Mouse (Mus musculus) fat pad, adult 2 months (tissue): ENCODE results near the gene Gpatch2l.

ENCODE experiments used
- DNase-seq: peaks from one replicate; pipeline ENCODE4 v3.0.0-alpha.2; 2011; ENCODE audit warnings: low read depth, low spot score; ENCODE audit errors: extremely low read depth

Gene Gpatch2l

DNA sequence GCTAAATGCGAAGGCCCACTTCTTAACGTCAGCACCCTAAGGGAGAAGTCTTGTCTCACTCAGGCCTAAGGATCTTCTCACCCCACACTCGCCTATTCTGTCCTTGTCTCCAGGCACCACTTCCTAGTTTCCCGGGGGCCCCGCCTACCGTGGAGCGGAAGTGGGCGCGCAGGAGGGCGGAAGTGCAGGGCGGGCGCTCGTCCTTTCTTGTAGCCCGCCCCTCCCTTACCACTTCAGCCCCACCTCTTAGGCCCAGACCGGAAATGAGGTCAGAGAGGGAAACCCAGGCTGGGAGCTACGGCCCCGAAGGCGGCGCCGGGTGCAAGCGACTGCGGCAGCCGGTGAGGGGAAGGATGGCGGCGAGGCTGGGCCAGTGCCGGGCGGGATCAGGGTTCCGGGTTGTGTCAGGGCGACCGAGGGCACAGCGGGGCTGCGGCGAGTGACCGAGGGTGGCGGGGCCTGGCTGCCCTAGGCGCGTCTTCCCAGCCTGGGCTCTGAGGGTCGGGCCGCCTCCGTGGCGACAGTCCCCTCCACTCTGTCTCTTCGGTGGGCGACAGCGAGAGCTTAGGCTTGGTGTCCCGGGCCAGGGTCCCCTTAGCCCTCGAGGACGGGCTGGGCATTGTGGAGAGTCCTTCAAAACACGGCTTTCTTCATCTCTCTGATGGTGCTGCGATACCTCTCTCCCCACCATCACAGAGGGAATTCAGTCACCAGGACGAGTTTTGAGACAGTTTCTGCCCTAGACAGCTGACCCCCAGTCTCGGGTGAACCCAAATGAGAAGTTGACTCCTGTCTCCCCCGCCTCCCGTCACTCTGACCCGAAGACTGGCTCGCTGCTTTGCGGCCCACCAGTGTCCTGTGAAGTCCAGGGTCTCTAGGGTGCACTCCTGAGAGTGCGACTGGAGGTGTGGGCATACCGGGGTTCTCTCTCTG is at the start of gene Gpatch2l:
Gpatch2l (plus strand) TSS at position 255 of the 933 bp plus-strand sequence.
- peak; percentile 45 for DNase-seq

DNA sequence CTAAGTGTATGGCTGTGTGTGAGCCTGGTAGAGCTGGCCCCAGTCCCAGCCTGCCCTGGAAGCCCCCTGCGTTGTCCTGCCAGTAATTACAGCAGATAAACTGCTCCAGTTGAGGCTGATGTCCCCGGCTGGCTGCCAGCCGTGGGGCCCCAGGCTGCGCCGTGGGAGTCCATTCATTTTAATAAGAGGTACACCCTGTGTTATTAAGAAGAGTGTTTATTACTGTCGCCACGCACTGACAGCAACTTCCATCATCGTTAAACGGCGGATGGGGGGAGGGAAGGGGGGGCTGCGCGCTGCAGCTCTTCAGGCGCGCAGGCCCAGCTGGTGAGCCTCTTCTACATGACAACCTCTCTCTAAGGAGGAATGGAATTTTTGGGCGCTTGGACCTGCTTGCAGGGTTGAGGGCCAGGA is 49.6 kb upstream of the Gpatch2l start:
- no peak for DNase-seq

DNA sequence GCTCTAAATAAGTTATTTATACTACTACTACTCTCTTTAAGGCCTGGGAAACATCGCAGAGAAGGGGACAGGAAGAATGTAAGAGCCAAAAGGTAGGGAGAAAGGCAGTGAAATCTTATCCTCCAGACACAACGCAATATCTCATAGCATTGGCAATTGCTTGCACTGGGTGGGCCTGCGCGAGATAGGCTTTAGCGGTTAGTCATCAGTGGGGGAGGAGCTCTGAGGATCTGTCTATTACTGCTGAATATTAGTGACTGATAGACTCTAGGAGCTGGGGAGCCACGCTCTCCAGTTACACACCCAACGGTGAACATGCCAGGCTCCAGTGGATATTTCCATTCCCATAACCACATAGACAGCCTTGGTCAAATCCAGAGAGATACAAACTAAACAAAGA is 44.7 kb upstream of the Gpatch2l start:
- no peak for DNase-seq

DNA sequence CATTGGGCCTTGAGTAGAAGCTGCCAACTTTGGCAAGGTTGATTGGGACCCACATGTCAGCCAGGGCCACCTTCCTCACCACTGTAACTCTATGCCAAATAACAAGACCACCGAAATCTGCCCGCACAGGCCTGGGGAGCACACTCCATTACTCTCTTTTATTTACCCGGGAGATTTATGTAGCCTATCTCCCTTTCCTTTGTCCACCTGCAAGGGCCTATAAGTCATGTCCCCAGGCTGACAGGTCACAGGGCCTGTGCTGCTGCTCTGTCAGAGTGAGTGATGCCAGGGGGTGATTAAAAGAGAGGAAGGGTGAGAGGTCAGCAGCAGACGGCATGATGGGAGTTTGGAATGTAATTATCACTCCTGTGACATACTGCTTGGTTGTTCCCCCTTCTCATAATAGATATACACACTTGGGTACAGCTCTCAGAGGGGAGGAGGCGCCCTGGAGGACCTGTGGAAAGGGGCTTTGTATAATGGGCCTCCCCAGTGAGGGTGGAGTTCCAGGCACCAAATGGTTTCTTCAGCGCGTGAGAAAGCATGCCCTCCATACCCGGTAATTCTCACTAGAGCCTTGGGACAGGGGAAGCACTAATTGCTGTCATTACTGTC is 38.1 kb upstream of the Gpatch2l start:
- no peak for DNase-seq

DNA sequence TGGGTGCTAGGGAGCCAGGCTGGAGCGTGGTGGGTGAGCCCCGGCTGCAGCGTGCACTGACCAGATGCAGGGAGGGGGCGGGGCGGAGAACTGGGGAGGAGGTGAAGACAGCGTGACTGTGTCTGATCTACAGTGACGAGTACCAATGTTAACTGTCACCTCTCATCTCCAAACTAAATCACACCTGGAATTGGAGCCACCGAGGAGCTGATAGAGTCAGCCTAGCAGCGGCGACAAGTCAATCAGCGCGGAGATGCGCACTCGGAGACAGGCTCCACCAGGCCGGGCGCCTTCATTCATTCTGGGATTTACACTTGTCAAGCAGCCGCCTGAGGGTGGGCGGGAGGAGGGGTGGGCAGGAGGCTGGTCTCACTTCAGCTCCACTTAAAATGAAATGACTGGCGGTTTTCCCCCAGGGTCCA is 30.5 kb upstream of the Gpatch2l start:
- no peak for DNase-seq

DNA sequence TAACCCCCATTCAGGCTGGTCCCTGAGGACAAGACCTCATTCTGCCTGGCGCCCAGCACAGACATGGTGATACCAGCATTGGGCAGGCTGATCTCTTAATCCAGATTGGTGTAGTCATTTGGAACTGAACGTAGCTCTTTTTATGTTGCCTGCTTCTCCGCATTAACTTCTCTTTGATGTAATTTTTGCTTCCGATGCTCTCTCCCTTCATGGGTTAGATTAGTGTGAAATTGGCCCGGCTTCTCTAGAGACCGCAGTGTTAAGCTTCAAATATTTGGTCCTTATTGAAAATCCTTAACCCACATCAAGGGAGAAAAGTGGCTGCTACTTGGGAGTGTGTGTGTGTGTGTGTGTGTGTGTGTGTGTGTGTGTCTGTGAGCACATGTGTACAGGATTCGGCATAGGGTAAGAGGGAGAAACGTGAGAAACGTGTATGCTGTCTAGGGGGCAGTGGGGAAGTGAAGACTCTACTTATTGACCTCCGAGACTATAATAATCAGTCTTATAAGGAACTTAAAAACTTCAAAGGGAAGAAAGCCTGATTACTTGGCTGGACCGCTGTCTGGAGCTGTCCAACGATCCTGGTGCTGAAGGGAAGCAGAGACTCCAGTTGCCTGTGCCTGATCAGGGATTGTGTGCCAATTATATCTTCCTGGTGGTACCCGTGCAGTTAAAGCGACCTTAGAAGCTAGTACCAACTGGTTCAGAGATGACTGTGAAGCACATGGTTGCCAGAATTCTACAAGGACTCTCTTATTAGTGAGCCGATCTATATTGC is 28.8 kb upstream of the Gpatch2l start:
- no peak for DNase-seq

DNA sequence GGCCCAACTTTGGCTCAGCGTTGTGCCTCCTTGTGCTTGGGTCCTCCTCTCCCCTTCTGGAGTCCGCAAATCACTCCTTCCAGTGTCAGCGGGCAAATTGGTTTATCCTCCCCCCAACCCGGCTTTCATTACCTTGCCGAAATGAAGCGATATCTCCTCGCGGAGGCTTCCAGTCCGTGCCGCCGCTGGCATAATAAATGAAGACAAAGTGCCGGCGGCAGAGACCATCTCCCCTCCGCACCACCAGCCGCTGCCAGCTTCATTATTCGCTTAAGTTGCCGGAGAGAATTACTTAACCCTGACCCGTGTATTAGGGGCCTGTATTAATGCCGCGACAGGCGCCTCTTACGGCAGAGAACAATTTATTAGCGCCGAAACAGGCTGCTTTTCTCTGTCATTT is 27.5 kb upstream of the Gpatch2l start:
- no peak for DNase-seq

DNA sequence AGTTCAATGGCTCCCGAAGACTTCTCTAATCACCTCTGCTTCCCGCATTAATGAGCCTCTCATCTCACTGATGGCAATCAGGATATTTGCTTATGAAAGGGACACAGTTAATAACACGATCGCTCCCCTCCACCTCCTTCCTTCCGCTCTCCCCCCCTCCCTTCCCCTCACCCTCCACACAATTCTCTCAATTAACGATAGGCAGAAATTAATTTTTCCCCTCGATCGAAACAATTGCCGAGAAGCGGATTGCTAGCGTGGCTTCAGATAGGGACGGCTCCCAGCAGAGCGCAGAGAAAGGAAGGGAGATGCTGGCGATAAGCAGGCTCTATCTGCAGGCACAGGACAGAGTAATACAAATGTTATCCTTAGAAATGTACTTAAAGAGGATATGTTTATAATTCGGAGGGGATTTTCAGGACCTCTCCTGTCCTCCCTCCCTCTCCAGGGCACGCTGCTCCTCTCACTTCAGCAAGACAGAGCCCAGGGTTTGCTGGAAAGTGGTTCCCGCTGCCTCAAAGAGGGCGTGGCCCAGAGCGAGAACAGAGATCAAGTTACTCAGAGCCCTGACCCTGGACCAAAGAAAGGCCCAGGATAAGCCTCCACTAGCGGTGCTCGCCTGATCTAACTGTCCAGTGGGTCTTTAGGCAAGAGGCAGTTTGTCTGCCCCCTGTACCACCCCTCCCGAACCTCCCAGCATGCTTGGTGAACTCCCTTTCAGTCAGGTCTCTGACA is 24.8 kb upstream of the Gpatch2l start:
- no peak for DNase-seq

DNA sequence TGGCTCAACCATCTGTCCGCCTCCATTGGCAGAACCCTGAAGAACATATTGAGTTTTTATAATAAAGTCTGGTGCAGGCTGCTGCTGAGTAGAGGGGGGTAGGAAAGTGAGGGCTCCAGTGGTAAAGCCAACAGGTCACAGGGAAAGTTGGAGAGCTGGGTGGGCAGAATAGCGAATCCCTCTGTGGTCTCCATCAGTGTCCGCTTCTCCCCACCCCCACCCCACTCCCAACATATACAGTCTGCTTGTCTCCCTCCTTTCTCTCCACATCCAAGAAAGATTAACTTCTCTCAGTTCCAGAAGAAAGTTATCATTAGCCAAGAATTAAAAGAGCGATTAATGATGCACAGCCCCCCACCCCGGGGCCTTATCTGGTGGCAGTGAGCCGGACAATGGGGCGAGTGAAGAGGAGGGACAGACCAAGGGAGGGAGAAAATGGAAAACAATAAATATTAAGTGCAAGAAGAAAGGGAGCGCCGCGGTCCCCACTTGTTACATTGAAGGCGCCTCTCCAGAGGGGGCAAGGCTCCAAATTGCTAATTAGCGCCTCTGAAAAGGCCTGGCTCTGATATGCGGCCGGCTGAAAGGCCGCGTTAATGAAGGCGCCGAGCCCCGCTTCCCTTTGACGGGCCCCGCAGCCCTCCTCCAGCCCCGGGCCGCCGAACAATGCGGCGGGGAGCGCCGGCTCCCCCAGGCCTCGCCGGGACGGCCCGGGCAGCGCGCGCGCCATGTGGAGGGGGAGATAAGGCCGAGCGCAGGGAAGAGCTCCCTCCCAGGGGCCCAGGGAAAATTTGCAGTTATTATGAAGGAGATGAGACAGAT is 21.2 kb upstream of the Gpatch2l start:
- no peak for DNase-seq

DNA sequence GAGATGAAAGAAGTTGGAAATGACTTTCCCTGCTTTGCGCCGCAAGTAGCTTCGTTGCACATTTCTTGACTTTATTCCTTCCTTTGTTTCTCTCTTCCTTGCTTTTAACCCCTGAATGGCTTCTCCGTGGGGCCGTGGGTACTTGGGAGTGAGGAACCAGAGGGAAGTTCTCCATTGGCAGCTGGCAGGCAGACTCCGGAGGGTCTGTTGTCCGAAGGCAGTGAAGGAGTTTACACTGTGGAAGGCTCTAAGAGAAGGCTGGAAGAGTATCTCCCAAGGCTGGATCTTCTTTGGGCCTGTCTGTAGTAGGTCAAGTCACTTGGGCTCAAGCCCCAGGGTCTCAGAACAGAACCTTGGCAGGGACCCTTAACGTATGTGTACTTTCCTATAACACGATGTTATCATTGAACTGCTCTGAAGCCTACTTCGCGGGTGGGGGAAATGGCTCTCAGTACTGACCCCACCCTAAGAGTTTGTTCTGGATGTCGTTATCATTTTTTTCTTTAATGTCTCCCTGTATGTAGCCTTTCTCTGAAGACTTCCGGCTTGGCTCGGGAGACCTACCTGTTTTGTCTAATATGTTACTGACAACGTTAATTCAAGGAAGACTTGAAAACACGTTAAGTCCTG is 20.5 kb upstream of the Gpatch2l start:
- no peak for DNase-seq

DNA sequence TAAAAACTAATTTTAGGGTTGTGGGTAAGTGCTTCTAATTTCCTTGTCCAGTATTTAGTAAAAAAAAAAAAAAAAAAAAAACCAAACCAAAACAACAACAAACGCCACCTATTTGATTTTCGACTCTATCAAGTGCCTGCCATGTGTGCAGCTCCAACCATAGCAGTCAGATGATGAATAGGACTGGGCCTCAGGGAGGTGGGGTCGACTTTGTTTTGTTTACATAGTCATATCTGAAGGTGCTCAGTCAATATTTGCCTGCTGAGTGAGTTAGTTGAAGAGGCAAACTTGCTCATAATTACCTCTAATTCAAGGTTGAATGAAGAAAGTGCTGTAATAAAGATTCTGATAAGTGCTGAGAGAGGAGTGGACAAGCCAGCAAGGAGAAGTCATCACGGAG is 7.4 kb upstream of the Gpatch2l start:
- DNase-seq, result no peak

DNA sequence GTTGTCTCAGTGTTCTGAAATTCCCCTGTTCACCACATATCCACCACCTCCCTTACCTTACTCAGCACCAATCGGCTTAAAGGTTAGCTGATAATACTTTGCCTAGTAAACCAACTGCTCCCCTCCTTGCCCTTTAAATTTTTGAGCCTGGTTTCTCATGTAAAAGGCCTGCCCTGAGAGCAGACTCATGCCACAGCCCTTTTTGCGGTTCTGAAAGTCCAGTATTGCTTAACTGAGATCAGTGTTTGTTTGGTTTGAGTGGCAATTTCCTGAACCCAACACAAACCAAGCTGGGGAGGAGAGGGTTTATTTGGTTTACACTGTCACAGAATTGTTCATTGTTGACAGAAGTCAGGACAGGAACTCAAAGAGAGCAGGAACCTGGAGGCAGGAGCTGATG is 2.9 kb upstream of the Gpatch2l start:
- no peak for DNase-seq

DNA sequence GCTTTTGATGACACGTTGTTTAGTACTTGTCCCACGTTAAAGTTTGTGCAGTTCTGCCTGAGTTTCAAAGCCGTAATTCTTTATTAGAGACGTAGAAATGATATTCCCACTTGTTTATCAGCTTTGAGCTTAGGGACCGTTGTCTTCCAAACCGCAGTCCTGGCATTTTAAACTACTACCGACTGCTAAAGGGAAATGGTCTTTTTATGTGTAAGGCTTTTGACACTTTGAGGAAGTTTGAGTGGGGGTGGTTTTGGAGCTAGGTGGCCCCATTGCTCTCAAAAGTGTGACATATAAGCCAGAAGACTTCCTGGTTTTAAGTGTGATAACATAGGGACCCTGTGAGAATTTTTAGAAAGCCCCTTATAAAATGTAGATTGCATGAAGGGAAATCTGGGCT is 905 bp downstream of the Gpatch2l start:
- no peak for DNase-seq

DNA sequence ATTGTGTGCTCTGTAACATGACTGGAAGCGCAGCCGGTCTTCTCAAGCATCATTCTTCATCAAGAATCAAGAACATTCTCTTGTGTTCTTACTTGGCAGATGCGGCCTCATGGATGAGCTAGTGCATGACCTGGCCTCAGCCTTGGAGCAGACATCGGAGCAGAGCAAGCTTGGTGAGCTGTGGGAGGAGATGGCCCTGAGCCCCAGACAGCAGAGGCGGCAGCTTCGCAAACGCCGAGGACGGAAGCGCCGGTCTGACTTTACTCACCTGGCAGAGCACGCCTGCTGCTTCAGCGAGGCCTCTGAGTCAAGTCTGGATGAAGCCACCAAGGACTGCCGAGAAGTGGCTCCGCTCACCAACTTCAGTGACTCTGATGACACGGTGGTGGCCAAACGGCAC is 2.3 kb downstream of the Gpatch2l start:
- no peak for DNase-seq

DNA sequence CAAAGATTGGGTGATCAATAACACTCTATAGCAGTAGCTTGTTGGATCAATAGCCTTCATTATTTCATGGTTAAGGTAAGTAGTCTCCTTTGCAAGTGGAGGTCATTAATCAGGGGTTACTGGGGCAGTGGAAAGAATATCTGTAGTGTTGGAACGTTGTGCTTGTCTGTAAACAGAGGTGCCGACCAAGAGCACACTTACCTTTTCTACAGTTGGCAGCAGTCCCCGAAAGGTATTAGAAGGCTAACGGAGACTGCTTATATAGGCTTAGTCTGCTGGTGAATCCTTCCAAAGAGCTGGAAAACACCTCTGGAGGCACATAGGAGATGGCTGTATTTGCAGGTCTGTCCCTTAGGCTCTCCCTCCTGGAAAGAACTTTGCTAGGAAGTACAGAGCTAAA is 8.5 kb downstream of the Gpatch2l start:
- DNase-seq, result peak; percentile 80

DNA sequence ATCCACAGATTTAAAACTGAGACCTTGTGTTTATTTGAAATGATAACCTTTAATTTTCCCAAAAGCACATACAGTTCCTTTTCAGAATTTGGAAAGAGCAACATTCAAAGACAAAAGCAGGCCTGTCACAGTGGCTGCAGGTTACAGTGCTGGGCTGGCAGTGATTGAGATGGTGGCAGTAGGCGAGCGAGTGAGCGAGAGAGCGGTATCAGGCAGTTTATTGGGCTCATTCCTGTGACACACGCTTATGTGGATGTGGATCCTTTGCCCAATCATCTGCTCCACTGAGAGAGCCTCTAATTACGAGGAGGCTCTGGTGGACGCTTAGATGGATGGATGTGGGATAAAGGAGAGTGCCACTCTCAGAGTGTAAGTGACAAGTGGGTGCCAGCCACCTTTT is 13.3 kb downstream of the Gpatch2l start:
- no peak for DNase-seq

DNA sequence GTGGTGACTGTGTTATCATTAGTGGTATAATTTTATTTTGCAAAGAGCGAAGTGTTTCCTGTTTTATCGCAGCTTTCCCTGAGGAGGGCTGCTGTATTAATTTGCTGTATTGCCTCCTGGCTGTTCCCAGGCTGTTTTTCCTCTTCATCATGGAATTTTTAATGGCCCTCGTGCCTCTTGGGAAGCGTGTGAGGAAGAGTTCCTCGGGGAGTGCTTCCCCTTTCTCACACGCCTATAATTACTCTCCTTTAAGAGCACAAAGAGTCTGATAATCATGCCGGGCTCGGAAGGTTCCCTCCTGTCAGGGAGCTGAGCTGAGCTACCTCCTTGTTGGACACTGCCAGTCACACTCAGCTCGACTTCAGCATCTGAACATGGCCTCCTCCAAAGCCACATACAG is 30.0 kb downstream of the Gpatch2l start:
- DNase-seq, result no peak

DNA sequence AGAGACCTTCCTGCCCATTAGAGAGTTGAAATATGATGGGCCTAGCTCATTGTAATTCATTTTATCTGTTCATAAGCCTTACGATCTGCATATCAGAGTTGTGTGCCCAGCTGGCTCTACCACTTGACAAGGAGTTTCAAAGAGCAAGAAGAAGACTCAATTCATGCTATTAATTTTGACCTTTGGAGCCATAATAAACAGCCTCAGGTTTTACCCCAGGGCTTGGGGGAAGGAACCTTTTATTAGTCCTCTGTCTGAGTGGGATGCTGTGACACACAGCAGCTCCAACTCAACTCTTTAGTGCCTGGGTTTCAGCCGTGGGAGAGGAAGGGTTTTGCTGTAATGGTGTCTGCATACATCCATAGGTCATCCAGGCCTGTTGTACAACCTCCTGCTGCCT is 32.6 kb downstream of the Gpatch2l start:
- no peak for DNase-seq

DNA sequence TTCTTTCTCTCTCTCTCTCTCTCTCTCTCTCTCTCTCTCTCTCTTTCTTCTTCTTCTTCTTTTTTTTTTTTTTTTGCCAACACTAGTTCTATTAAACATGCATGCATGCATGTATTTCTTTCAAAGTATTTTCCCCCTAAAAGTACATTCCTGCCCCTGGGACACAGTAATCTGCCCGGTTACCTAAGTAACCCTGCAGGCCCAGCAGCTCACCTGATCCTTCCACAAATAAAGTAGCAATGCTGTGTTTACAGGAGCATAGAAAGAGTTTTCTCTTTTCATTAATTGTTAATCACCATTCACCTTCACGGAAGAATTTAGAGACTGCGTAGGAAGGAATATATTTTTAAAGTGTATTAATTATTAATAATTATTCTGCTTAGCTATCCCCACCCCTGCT is 34.1 kb downstream of the Gpatch2l start:
- no peak for DNase-seq

DNA sequence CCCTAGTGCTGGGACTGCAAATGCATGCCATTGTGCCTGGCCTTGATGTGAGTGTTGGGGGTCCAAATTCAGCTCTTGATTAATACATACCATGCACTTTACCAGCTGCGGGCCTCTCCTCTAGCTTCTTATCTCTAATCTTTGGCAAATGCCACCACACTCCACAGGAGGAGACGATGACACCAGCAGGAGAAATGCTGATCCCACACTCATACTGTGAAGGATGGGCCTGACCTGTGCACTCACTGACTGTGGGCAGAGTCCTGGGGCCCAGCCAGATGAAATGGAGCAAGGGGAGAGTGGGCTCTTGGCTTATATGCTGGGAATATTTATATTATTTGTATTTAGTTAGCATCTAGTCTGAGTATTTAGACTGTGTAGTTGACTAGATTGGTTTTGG is 34.8 kb downstream of the Gpatch2l start:
- DNase-seq, result no peak
